Mouse (Mus musculus): Measurements from ENCODE around the gene Cfc1. TPM values are rescaled to one million over a fixed set of nuclear protein-coding genes. Genes with fewer than 3 reads are reported as not detected.
"Not testable (repeated sequence)": the region's sequence is repeated elsewhere in the genome, so short reads cannot be mapped to it uniquely, and the experiment has no call there.

Gene Cfc1
- total RNA-seq (2021), result not detected
- long read RNA-seq, result 0 reads

GRCm38 (mm10) chr1:34535043-34535698 is at the start of gene Cfc1:
Gene Cfc1, plus strand, starts transcription at chr1:34535648.
- not testable (repeated sequence) for DNase-seq (ENCODE audit: low spot score in 2 of 2)

DNA sequence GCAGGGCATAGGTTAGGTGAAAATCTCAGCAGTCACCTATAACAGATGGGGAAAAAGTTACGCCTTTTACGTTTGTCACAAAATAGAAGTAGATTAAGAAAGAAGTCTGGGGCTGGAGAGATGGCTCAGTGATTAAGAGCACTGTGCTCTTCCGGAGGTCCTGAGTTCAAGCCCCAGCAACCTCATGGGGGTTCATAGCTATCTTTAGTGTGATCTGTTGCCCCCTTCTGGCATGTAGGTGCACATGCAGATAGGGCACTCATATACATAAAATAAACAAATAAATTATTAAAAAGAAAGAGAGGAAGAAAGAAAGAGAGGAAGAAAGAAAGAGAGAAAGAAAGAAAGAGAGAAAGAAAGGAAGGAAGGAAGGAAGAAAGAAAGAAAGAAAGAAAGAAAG is 48.1 kb upstream of the Cfc1 start:
- DNase-seq (ENCODE audit: low spot score in 2 of 2), result no peak

GRCm38 (mm10) chr1:34489852-34490541 is 45.5 kb upstream of the Cfc1 start:
- DNase-seq (ENCODE audit: low spot score in 2 of 2), result no peak

DNA sequence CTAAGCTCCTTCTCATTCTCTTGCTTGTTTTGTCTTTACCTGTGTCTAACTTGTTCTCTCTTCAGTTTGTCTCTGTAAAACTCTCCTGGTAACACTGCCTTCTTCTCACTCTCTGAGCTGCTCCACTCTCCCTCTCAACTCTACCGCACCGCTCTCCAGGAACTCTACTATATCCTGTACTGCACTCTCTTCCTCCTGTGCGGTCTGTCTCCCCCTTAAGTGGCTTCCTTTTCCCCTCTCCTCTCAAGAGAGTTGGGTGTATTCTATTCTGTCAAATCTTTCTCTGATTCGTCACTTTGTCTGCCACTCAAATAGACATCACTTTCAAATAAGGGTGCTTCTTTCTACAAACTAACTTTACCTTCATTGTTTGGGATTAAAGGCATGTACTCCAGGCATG is 44.0 kb upstream of the Cfc1 start:
- no peak for DNase-seq (ENCODE audit: low spot score in 2 of 2)

GRCm38 (mm10) chr1:34502991-34503390 is 32.5 kb upstream of the Cfc1 start:
- DNase-seq (ENCODE audit: low spot score in 2 of 2), result no peak

DNA sequence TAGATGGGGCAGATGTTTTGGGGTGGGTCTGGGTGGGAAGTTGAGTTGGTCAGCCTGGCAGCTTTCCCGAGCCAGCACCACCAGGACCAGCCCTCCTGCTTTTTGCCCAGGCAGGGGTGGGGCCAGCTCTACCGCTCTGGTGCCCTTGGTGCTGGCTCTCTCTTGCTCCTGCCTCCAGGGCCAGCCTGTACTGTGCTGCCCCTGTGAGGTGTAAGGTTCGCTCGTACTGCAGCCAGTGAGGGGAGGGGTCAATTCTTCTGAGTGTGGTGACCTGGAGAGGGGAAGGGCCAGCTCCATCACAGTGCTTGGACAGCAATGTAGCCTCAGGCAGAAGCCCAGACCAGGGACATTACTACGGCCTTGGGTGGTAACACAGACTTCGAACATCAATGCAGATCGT is 30.1 kb upstream of the Cfc1 start:
- DNase-seq (ENCODE audit: low spot score in 2 of 2), result no peak

GRCm38 (mm10) chr1:34505970-34506551 is 29.4 kb upstream of the Cfc1 start:
- DNase-seq (ENCODE audit: low spot score in 2 of 2), result no peak

GRCm38 (mm10) chr1:34507986-34508385 is 27.5 kb upstream of the Cfc1 start:
- DNase-seq (ENCODE audit: low spot score in 2 of 2), result no peak

GRCm38 (mm10) chr1:34510575-34510981 is 24.9 kb upstream of the Cfc1 start:
- DNase-seq (ENCODE audit: low spot score in 2 of 2), result no peak

GRCm38 (mm10) chr1:34511027-34511426 is 24.4 kb upstream of the Cfc1 start:
- peak; percentile 68 to 70 for DNase-seq (ENCODE audit: low spot score in 2 of 2)

DNA sequence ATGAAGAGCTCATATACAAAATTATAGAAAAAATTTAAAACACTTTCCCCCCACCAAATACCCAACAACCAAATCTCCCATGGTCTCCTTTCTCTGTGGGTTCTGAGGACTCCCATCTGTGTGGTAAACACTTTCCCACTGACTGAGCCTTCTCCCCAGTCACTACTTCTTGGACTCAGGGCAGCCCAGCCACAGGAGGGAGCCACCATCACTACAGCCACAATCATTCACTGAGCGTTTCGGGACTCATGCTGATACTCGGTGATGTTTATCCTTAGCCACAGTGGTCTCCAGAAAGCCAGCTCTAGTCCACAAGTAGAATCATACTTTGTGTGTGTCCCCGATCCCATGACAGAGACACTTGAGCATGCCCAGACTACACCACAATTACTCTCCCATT is 22.4 kb upstream of the Cfc1 start:
- no peak for DNase-seq (ENCODE audit: low spot score in 2 of 2)

GRCm38 (mm10) chr1:34516595-34516994 is 18.9 kb upstream of the Cfc1 start:
- no peak for DNase-seq (ENCODE audit: low spot score in 2 of 2)

- DNase-seq (ENCODE audit: low spot score in 2 of 2), result not testable (repeated sequence)
Measured at GRCm38 (mm10) chr1:34517297-34517696, 18.2 kb upstream of the Cfc1 start.

DNA sequence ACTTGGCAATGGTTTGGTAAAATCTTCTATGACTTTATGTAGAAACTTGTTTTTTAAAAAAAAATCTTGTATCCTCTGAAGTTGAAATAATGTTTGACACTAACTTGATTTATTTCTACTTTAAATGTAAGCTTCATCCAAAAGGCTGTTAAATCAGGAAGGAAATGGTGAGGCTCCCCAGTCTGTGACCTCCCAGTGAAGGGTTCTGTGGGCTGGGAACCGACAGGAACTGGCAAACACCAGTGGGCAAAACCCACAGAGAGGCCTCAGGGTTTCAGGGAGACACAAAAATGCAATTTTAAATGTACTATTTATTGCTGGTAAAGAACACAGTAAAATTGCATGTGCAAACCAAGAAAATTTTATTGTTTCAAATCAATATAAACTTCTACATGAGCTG is 17.7 kb upstream of the Cfc1 start:
- DNase-seq (ENCODE audit: low spot score in 2 of 2), result not testable (repeated sequence)

DNA sequence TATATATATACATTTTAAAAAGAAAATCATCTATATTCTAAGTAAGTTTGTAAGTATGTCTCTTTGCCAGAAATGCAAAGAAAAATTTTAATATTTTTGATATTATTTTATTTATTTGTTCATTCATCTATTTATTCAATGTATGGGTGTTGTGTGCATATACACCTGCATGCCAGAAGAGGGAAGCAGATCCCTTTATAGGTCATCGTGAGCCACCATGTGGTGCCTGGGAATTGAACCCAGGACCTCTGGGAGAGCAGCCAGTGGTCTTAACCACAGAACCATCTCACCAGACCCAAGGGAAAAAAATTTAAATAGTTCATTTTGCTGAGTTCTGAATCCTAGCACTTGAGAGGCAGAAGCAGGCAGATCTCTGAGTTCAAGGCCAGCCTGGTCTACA is 17.2 kb upstream of the Cfc1 start:
- DNase-seq (ENCODE audit: low spot score in 2 of 2), result no peak

DNA sequence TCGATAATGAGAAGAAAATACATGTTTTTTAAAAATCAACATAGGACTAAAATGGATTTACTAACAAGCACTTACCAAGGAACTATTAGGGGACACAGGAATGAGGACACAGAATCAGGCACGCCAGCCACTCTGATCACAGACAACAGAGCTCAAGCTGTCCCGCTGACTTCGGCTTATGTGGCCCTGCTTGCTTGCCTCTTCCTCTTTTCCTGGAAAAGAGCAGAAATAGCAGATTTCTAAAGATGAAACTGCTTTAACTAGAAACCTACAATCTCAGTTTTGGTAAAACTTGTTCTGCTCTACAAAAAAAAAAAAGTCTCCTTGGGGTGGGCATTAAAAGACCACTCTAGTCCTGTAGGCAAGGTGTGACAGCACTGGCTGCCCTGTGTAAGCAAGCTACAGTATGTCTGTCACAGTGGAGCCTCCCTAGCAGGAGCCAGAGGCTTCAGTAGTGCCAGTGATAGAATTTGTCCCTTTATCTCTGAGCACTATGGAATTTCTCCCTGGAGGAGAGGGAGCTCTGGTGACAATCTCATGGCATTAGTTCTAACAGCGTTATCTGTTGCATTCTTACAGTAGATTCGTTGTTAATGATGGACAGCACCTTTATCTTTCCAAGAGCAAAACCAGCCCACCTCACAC is 13.1 kb upstream of the Cfc1 start:
- DNase-seq (ENCODE audit: low spot score in 2 of 2), result no peak

GRCm38 (mm10) chr1:34522850-34523244 is 12.6 kb upstream of the Cfc1 start:
- no peak for DNase-seq (ENCODE audit: low spot score in 2 of 2)

GRCm38 (mm10) chr1:34523647-34524046 is 11.8 kb upstream of the Cfc1 start:
- no peak for DNase-seq (ENCODE audit: low spot score in 2 of 2)

DNA sequence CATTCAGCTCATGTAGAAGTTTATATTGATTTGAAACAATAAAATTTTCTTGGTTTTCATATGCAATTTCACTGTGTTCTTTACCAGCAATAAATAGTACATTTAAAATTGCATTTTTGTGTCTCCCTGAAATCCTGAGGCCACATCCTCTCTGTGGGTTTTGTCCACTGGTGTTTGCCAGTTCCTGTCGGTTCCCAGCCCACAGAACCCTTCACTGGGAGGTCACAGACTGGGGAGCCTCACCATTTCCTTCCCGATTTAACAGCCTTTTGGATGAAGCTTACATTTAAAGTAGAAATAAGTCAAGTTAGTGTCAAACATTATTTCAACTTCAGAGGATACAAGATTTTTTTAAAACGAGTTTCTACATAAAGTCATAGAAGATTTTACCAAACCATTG is 874 bp upstream of the Cfc1 start:
- not testable (repeated sequence) for DNase-seq (ENCODE audit: low spot score in 2 of 2)

DNA sequence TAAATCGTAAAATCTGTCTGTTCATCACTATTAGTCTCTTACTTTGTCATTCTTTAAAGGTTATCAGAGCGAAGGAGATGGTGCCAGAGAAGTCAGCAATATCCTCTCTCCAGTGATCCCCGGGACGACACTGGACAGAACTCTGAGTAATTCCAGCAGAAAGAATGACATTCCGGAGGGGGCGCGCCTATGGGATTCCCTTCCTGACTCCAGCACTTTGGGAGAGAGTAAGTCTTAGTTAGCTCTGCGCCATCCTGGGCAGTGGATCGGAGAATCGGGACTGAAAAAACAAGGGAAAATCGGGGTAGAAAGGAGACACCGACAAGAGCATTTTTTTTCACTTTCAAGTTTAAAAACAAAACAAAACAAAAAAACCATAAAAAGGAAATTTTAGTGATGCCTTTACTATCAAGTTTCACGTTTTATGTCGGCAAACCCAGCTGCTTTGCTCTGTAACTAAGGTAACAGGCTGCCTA is 881 bp downstream of the Cfc1 start:
- DNase-seq (ENCODE audit: low spot score in 2 of 2), result no peak

DNA sequence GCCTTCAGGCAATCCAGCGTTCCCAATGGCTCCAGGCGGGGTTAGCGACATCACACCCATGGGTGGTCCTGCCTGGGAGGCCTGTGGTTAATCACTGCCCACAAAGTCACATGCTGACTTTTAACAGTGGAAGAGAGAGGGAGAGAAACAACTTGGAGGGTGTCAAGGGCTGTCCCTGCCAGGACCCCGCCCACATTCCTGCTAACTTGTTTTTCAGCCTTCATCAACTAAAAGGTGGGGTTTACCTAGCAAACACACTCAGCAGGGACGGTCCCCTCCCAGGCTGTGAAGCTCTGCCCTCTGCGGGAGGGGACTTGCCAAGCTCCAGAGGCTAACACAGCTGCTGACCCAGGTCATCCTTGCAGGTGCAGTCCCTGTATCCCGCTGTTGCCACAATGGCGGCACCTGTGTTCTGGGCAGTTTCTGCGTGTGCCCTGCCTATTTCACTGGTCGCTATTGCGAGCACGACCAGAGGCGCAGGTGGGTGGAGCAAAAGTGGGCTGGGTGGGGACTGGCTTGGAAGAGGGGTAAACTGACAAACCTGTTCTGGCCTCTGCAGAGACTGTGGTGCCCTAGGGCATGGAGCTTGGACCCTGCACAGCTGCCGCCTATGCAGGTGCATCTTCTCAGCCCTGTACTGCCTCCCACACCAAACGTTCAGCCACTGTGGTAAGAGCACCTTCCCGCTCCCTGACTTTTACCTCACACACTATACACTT is 1.5 kb downstream of the Cfc1 start:
- DNase-seq (ENCODE audit: low spot score in 2 of 2), result no peak
